Mouse (Mus musculus) heart, embryonic 14.5 days (tissue): ENCODE measurements at regions not wholly inside any gene's neighbourhood (a gene's known extent, or its start where the extent isn't known, plus 50 kb on each side); places are given as distances from the start of the nearest gene placed in this dataset.

ENCODE experiments used
- ATAC-seq: fragments of 200-750 bp; cut with Nextera tagmentation; 2 replicates; pipeline ENCODE4 v1.8.0; 2017; ENCODE audit warnings: low read depth, moderate TSS enrichment; ENCODE audit not compliant: insufficient number of reproducible peaks, insufficient read depth, low FRiP score
- H3K27ac ChIP-seq, 2 experiments: fragments of 200-500 bp in 1 of 2; fragments of 300-500 bp in 1 of 2; sonication (generic) in 1 of 2; replicated peaks in 1 of 2; 2 replicates each; pipeline ENCODE4 v1.5.1; 2012 to 2014; ENCODE audit warnings: low read depth in 2 of 2, low read length in 2 of 2, control low read depth in 1 of 2, mild to moderate bottlenecking in 1 of 2, mixed read lengths in 1 of 2; ENCODE audit not compliant: control insufficient read depth in 1 of 2, insufficient read depth in 1 of 2
- H3K27me3 ChIP-seq: fragments of 300-500 bp; sonication (generic); 2 replicates; pipeline ENCODE4 v1.6.1; 2014; ENCODE audit warnings: mild to moderate bottlenecking, low read length, control low read depth; ENCODE audit not compliant: control insufficient read depth, insufficient read depth
- H3K36me3 ChIP-seq: fragments of 300-500 bp; sonication (generic); 2 replicates; pipeline ENCODE4 v1.6.1; 2014; ENCODE audit warnings: mild to moderate bottlenecking, control low read depth, low read length, mixed read lengths; ENCODE audit not compliant: control insufficient read depth, insufficient read depth
- H3K4me1 ChIP-seq, 2 experiments: fragments of 200-500 bp in 1 of 2; fragments of 300-500 bp in 1 of 2; sonication (generic) in 1 of 2; 2 replicates each; pipeline ENCODE4 v1.6.1; 2012 to 2014; ENCODE audit warnings: low read length in 2 of 2, control low read depth in 1 of 2, mixed read lengths in 1 of 2; ENCODE audit not compliant: control insufficient read depth in 2 of 2, insufficient read depth in 2 of 2
- H3K4me2 ChIP-seq: fragments of 300-500 bp; sonication (generic); 2 replicates; pipeline ENCODE4 v1.6.1; 2014; ENCODE audit warnings: mild to moderate bottlenecking, low read length
- H3K4me3 ChIP-seq, 2 experiments: fragments of 200-500 bp in 1 of 2; fragments of 300-500 bp in 1 of 2; sonication (generic) in 1 of 2; 2 replicates each; pipeline ENCODE4 v1.5.1; 2012 to 2014; ENCODE audit warnings: low read length in 2 of 2, mild to moderate bottlenecking in 2 of 2, control low read depth in 1 of 2, low read depth in 1 of 2, moderate library complexity in 1 of 2; ENCODE audit not compliant: control insufficient read depth in 1 of 2, insufficient read depth in 1 of 2
- H3K9ac ChIP-seq: fragments of 300-500 bp; sonication (generic); 2 replicates; pipeline ENCODE4 v1.6.1; 2014; ENCODE audit warnings: mild to moderate bottlenecking, low read length
- H3K9me3 ChIP-seq: fragments of 300-500 bp; sonication (generic); 2 replicates; pipeline ENCODE4 v1.6.1; 2016; ENCODE audit warnings: low read length, control low read depth; ENCODE audit not compliant: control insufficient read depth
- WGBS: fragments of 180-500 bp; shearing (Covaris S2); extraction: QIAGEN DNeasy Blood & Tissue Kit; methylation state at CpG from one replicate; pipeline ENCODE4 v1.1.7; 2014; 5-methylcytosine and 5-hydroxymethylcytosine counted together

DNA sequence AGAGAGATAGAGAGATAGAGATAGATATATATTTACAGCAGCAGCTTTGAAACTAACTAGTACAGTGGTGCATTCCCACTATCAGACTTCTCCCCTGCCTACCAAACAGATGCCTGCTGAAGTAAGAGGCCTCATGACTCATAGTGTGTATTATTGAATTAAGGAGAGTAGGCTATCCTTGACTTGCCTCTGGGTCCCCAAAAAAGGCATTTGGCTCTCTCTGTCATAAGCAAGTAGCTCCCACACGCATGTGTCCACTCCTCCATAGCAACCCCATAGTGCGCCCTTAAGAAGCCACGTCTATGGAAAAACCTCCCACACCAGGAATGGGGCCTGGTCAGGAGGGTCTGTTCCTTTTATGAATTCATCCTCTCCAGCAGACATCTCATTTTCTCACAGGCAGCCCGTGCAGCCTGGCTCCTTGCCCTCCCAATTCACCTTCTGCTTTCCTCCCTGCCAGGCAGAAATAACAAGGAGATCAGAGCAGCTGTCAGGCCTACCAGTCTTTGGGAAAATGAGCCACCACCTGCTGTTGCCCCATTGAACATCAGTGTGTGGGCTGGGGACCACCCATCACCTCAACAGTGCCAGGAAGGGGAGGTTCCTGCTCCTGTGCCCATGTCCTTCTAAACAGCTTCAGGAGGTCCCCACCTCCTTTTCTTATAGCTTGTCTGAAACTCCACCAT, 208.5 kb upstream of the Mocs1 start:
- Histone ChIP-seq H3K36me3 (no peaks in the 10 kb centered on the region), H3K4me1 (peaks cover 4 to 5% of the 10 kb centered on the region in 2 experiments; a peak in 2 of 4 replicates), H3K4me2 (no peak overlapping the region), H3K27ac (no peak overlapping the region), H3K9me3 (no peaks in the 10 kb centered on the region), H3K27me3 (no peaks in the 10 kb centered on the region), H3K4me3 (no peak overlapping the region), H3K9ac (no peak overlapping the region)
- WGBS: 71% methylated on average over 4 of the region's 4 CpGs
- no peak for ATAC-seq

DNA sequence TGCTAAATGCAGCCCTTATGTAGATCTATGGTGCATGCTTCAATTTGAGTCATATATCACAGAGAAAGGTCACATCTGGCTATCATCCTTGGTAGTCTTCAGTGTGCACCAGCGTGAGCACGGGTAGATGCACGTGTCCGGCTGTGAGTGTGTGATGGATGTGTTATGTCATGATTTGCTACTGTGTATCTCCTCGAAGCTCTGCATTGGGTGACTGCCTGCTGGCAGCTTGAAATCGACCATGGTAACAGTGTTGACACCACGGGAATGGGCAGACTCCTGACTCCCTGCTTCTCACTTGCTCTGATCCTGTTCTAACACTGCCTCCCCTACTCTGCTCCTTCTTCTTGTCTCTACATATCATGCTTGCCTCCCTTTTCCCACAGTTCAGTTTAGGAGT, 204.9 kb upstream of the Mocs1 start:
- H3K27ac ChIP-seq: no peak overlapping the region
- no peaks in the 10 kb centered on the region for H3K36me3 ChIP-seq
- H3K4me1 ChIP-seq: peaks cover 6 to 11% of the 10 kb centered on the region in 2 experiments; a peak in 2 of 4 replicates
- no peak overlapping the region for H3K4me3 ChIP-seq
- H3K27me3 ChIP-seq: no peaks in the 10 kb centered on the region
- H3K4me2 ChIP-seq: no peak overlapping the region
- no peak for ATAC-seq
- H3K9ac ChIP-seq: no peak overlapping the region
- 78% methylated on average over 7 of the region's 7 CpGs for WGBS
- no peaks in the 10 kb centered on the region for H3K9me3 ChIP-seq

DNA sequence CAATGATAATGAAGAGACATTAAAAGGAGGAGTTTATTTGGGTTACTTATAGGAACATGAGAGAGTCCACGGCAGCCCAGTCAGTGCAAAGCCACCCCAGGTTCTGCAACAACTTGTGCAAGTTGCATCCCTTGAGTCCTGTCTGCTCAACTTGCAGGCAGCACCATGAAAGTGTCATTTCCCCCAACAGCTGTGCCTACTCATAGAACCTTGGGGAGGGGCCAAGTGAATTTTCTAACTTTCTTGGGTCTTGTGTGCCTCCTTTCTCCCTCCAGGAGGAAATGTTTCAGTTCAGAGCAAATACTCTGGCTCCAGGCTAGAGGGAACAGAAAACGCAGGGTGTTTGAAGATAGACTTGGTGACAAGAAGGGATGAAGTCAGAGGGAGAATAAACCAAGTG, 204.5 kb upstream of the Mocs1 start:
- Histone ChIP-seq H3K4me2 (no peak overlapping the region), H3K9me3 (no peaks in the 10 kb centered on the region), H3K4me3 (no peak overlapping the region), H3K4me1 (peaks cover 6 to 11% of the 10 kb centered on the region in 2 experiments; a peak in 2 of 4 replicates), H3K9ac (no peak overlapping the region), H3K27me3 (no peaks in the 10 kb centered on the region), H3K27ac (no peak overlapping the region), H3K36me3 (no peaks in the 10 kb centered on the region)
- ATAC-seq: no peak
- WGBS: 64% methylated on average over 2 of the region's 2 CpGs

DNA sequence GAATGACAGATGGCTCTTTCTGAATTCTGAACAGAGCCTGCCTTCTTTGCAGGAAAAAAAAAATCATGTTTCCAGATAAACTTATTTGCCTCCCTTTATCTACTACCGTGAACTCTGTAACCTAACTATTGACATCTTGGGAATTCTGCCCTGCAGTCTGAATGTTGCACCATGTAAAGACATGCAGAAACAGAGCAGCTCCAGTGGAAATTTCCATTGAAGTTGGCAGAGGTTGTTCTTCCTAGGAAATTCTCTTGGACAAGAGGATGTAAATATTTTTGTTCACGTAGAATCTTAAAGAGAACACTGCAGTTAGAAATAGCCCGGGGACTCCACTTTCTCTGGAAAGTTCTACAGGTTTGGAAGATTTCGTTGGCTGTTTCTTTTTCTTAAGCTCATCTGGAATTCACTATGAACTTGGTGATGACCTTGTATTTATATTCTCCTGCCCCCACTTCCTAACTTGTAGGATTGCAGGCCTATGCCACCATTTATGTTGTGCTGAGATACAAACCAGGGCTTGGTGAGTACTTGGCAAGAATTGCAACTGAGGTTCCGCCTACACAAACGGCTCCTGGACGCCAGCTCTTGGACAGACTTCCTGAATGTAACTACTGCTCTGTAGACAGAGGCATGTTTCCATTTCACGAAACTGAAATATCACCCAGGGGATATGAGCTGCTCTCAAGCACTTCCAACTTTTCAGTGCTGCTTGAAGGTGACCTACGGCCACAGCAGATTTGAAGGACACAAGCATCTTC, 202.7 kb upstream of the Mocs1 start:
- Histone ChIP-seq H3K9ac (no peak overlapping the region), H3K36me3 (no peaks in the 10 kb centered on the region), H3K27ac (peak overlapping the region; percentile 47 to 65), H3K4me2 (no peak overlapping the region), H3K4me3 (no peak overlapping the region), H3K4me1 (peaks cover 10 to 11% of the 10 kb centered on the region in 2 experiments), H3K9me3 (no peaks in the 10 kb centered on the region), H3K27me3 (no peaks in the 10 kb centered on the region)
- ATAC-seq: peak; percentile 65
- WGBS: 48% methylated on average over 9 of the region's 9 CpGs

DNA sequence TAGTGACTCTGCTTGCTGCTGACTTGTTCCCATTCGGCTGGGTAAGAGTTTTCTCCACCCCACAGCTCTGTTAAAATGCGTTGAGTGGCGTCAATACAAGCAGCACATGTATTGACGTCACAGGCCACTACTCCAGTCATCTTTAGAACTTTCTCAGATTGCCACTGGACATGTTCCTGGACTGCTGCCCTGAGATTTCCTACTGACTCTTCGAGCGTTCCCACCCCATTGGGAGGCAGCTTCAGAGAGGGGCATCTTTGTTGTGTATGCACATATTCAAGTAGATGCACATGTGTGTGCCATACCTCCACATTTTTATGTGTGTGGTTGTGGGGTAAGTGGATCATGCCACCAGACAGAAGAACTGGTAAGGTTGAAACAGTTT, 202.2 kb upstream of the Mocs1 start:
- no peaks in the 10 kb centered on the region for H3K27me3 ChIP-seq
- peak; percentile 33; the same call in 1 of the 2 replicates for ATAC-seq
- H3K4me3 ChIP-seq: no peak overlapping the region
- no peaks in the 10 kb centered on the region for H3K36me3 ChIP-seq
- H3K9ac ChIP-seq: no peak overlapping the region
- H3K4me2 ChIP-seq: no peak overlapping the region
- H3K27ac ChIP-seq: peak overlapping the region; percentile 47 to 65
- H3K9me3 ChIP-seq: no peaks in the 10 kb centered on the region
- peaks cover 14 to 16% of the 10 kb centered on the region in 2 experiments for H3K4me1 ChIP-seq
- 46% methylated on average over 6 of the region's 6 CpGs for WGBS

DNA sequence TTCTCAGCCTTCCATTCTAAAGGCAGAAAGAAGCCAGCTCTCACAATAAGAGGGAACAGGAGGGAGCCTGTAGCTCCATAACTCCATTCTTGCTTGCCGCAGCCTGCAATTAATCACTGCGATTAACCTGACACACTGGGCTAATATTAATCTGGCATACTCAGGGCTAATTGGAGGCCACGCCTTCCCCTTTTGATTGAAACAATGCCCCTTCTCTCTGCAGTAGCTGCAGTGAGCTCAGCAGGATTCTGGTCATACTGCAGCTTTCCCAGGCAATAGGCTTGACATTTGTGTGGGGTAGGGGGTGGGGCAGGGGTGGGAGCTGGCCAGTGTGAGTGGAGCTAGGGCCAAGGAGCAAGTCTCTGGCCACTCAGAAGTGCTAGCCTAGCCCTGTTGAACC, 196.9 kb upstream of the Mocs1 start:
- Histone ChIP-seq H3K4me3 (no peak overlapping the region), H3K9me3 (no peaks in the 10 kb centered on the region), H3K4me1 (peaks cover 9 to 17% of the 10 kb centered on the region in 2 experiments), H3K27ac (peak overlapping the region in 1 of 2 experiments; percentile 20; a peak in 2 of 4 replicates), H3K4me2 (no peak overlapping the region), H3K9ac (no peak overlapping the region), H3K27me3 (no peaks in the 10 kb centered on the region), H3K36me3 (no peaks in the 10 kb centered on the region)
- 68% methylated on average over 3 of the region's 3 CpGs for WGBS
- ATAC-seq: no peak

DNA sequence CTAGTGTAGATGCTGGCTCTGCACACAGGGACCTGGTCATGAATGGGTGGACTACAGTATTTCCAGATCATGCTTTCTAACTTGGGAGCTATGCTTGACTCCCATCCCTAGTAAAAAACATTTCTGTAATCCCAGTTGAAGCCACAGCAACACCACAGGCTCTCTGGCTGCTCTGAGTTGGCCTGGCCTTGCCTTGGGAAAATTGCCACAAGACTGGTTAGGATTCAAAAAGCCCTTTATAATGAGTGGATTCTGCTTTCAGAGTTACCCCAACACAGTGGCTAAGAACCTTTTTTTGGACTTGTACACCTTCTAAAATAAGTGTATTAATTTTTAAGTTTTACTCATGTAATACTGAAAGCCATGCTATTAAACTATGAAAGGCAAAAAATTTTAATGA, 188.1 kb upstream of the Mocs1 start:
- Histone ChIP-seq H3K9me3 (0 out of 2 replicates have a peak, but pooled peaks cover 2% of the 10 kb centered on the region), H3K27me3 (no peaks in the 10 kb centered on the region; the same call in 1 of the 2 replicates), H3K4me2 (no peak overlapping the region), H3K4me1 (peaks cover 8 to 10% of the 10 kb centered on the region in 2 experiments), H3K4me3 (no peak overlapping the region), H3K36me3 (no peaks in the 10 kb centered on the region), H3K9ac (no peak overlapping the region), H3K27ac (no peak overlapping the region)
- ATAC-seq: no peak
